Mouse (Mus musculus): ENCODE measurements around the gene Timm50. TPM values are rescaled to one million over a fixed set of nuclear protein-coding genes. Genes with fewer than 3 reads are reported as not detected.

The Timm50 gene
- 136 and 138 TPM in 2 replicates for polyA plus RNA-seq (2014; fragmentation: Nextera tagmentation; extraction: Ambion mirVana)

- H3K4me2 ChIP-seq (ENCODE audit: low read length), result peak within 1 kb of the TSS; percentile 74
- peaks cover 63% of the 10 kb centered on the region for H3K36me3 ChIP-seq (ENCODE audit: control insufficient read depth, insufficient read depth, low read length)
- WGBS, result under 1% methylated on average over 45 of the region's 45 CpGs
- peak within 1 kb of the TSS; percentile 88 for H3K4me3 ChIP-seq (replicated peaks; ENCODE audit: low read depth, low read length)
- H3K9me3 ChIP-seq (ENCODE audit: control insufficient read depth, low read length), result no peaks in the 10 kb centered on the region
- peaks cover 7% of the 10 kb centered on the region for H3K4me1 ChIP-seq (ENCODE audit: control insufficient read depth, insufficient read depth, low read length)
- H3K27ac ChIP-seq (replicated peaks; ENCODE audit: low read depth, low read length), result peak within 1 kb of the TSS; percentile 78
- H3K9ac ChIP-seq (replicated peaks; ENCODE audit: low read length), result peak within 1 kb of the TSS; percentile 80
- peak; percentile 98 for DNase-seq
- no peaks in the 10 kb centered on the region for H3K27me3 ChIP-seq (ENCODE audit: control insufficient read depth, insufficient read depth, low read length)
- peak; percentile 96 for ATAC-seq (ENCODE audit: low FRiP score, low TSS enrichment)
Observed at GRCm38 (mm10) chr7:28311926-28312543, at the start of gene Timm50. TSS of gene Timm50 (minus strand) at chr7:28312072.

- H3K4me3 ChIP-seq (replicated peaks; ENCODE audit: low read depth, low read length), result no peak overlapping the region
- H3K36me3 ChIP-seq (ENCODE audit: control insufficient read depth, insufficient read depth, low read length), result peaks cover 46% of the 10 kb centered on the region
Observed at GRCm38 (mm10) chr7:28360291-28360690, 48.4 kb upstream of the Timm50 start.

GRCm38 (mm10) chr7:28359854-28360253 is 48.0 kb upstream of the Timm50 start:
- ATAC-seq (ENCODE audit: low FRiP score, low TSS enrichment) (no peak), DNase-seq (no peak)
- peaks cover 9% of the 10 kb centered on the region; the same call in 1 of the 2 replicates for H3K4me1 ChIP-seq (ENCODE audit: control insufficient read depth, insufficient read depth, low read length)
- no peaks in the 10 kb centered on the region for H3K27me3 ChIP-seq (ENCODE audit: control insufficient read depth, insufficient read depth, low read length)
- H3K4me3 ChIP-seq (replicated peaks; ENCODE audit: low read depth, low read length), result no peak overlapping the region
- no peaks in the 10 kb centered on the region for H3K9me3 ChIP-seq (ENCODE audit: control insufficient read depth, low read length)
- peaks cover 45% of the 10 kb centered on the region for H3K36me3 ChIP-seq (ENCODE audit: control insufficient read depth, insufficient read depth, low read length)
- no peak overlapping the region for H3K27ac ChIP-seq (replicated peaks; ENCODE audit: low read depth, low read length)
- WGBS, result 93% methylated on average over 10 of the region's 10 CpGs
- H3K9ac ChIP-seq (replicated peaks; ENCODE audit: low read length), result no peak overlapping the region
- H3K4me2 ChIP-seq (ENCODE audit: low read length), result no peak overlapping the region

More at GRCm38 (mm10) chr7:28360291-28360690, 48.4 kb upstream of the Timm50 start:
- WGBS, result 95% methylated on average over 6 of the region's 6 CpGs
- Histone ChIP-seq H3K27me3 (ENCODE audit: control insufficient read depth, insufficient read depth, low read length) (no peaks in the 10 kb centered on the region), H3K4me2 (ENCODE audit: low read length) (no peak overlapping the region), H3K9ac (replicated peaks; ENCODE audit: low read length) (no peak overlapping the region), H3K4me1 (ENCODE audit: control insufficient read depth, insufficient read depth, low read length) (peaks cover 9% of the 10 kb centered on the region; the same call in 1 of the 2 replicates), H3K27ac (replicated peaks; ENCODE audit: low read depth, low read length) (no peak overlapping the region), H3K9me3 (ENCODE audit: control insufficient read depth, low read length) (no peaks in the 10 kb centered on the region)
- no peak for DNase-seq
- ATAC-seq (ENCODE audit: low FRiP score, low TSS enrichment), result no peak

- peak overlapping the region; percentile 31; the same call in 1 of the 2 replicates for H3K9ac ChIP-seq (replicated peaks; ENCODE audit: low read length)
- peaks cover 9% of the 10 kb centered on the region; the same call in 1 of the 2 replicates for H3K4me1 ChIP-seq (ENCODE audit: control insufficient read depth, insufficient read depth, low read length)
- H3K4me3 ChIP-seq (replicated peaks; ENCODE audit: low read depth, low read length), result no peak overlapping the region
- peak overlapping the region; percentile 32; the same call in 1 of the 2 replicates for H3K27ac ChIP-seq (replicated peaks; ENCODE audit: low read depth, low read length)
- H3K9me3 ChIP-seq (ENCODE audit: control insufficient read depth, low read length), result no peaks in the 10 kb centered on the region
- H3K36me3 ChIP-seq (ENCODE audit: control insufficient read depth, insufficient read depth, low read length), result peaks cover 45% of the 10 kb centered on the region
- H3K4me2 ChIP-seq (ENCODE audit: low read length), result no peak overlapping the region
- H3K27me3 ChIP-seq (ENCODE audit: control insufficient read depth, insufficient read depth, low read length), result no peaks in the 10 kb centered on the region
- WGBS, result 51% methylated on average over 7 of the region's 7 CpGs
- DNase-seq, result no peak
- no peak for ATAC-seq (ENCODE audit: low FRiP score, low TSS enrichment)
Observed at GRCm38 (mm10) chr7:28358431-28358830, 46.6 kb upstream of the Timm50 start.

- Histone ChIP-seq H3K27ac (replicated peaks; ENCODE audit: low read depth, low read length) (peak overlapping the region; percentile 32), H3K9me3 (ENCODE audit: control insufficient read depth, low read length) (no peaks in the 10 kb centered on the region), H3K36me3 (ENCODE audit: control insufficient read depth, insufficient read depth, low read length) (peaks cover 49% of the 10 kb centered on the region), H3K4me1 (ENCODE audit: control insufficient read depth, insufficient read depth, low read length) (peaks cover 9% of the 10 kb centered on the region; the same call in 1 of the 2 replicates), H3K9ac (replicated peaks; ENCODE audit: low read length) (peak overlapping the region; percentile 31; the same call in 1 of the 2 replicates), H3K4me2 (ENCODE audit: low read length) (peak overlapping the region; percentile 12; the same call in 1 of the 2 replicates), H3K27me3 (ENCODE audit: control insufficient read depth, insufficient read depth, low read length) (no peaks in the 10 kb centered on the region), H3K4me3 (replicated peaks; ENCODE audit: low read depth, low read length) (no peak overlapping the region)
- DNase-seq (peak; percentile 46), ATAC-seq (ENCODE audit: low FRiP score, low TSS enrichment) (no peak)
- WGBS, result 2% methylated on average over 5 of the region's 5 CpGs
Observed at GRCm38 (mm10) chr7:28357984-28358383, 46.1 kb upstream of the Timm50 start.

- Histone ChIP-seq H3K4me1 (ENCODE audit: control insufficient read depth, insufficient read depth, low read length) (peaks cover 9% of the 10 kb centered on the region; the same call in 1 of the 2 replicates), H3K27me3 (ENCODE audit: control insufficient read depth, insufficient read depth, low read length) (no peaks in the 10 kb centered on the region), H3K9me3 (ENCODE audit: control insufficient read depth, low read length) (no peaks in the 10 kb centered on the region), H3K4me3 (replicated peaks; ENCODE audit: low read depth, low read length) (no peak overlapping the region), H3K27ac (replicated peaks; ENCODE audit: low read depth, low read length) (no peak overlapping the region; the same call in 1 of the 2 replicates), H3K9ac (replicated peaks; ENCODE audit: low read length) (no peak overlapping the region), H3K4me2 (ENCODE audit: low read length) (no peak overlapping the region), H3K36me3 (ENCODE audit: control insufficient read depth, insufficient read depth, low read length) (peaks cover 45% of the 10 kb centered on the region)
- 2% methylated on average over 5 of the region's 5 CpGs for WGBS
- ATAC-seq (ENCODE audit: low FRiP score, low TSS enrichment) (no peak), DNase-seq (no peak)
Observed at GRCm38 (mm10) chr7:28356981-28357380, 45.1 kb upstream of the Timm50 start.

- Histone ChIP-seq H3K36me3 (ENCODE audit: control insufficient read depth, insufficient read depth, low read length) (peaks cover 33% of the 10 kb centered on the region), H3K9me3 (ENCODE audit: control insufficient read depth, low read length) (no peaks in the 10 kb centered on the region), H3K4me2 (ENCODE audit: low read length) (no peak overlapping the region), H3K4me1 (ENCODE audit: control insufficient read depth, insufficient read depth, low read length) (peaks cover 16% of the 10 kb centered on the region), H3K27me3 (ENCODE audit: control insufficient read depth, insufficient read depth, low read length) (no peaks in the 10 kb centered on the region), H3K9ac (replicated peaks; ENCODE audit: low read length) (no peak overlapping the region), H3K4me3 (replicated peaks; ENCODE audit: low read depth, low read length) (no peak overlapping the region), H3K27ac (replicated peaks; ENCODE audit: low read depth, low read length) (no peak overlapping the region)
- 94% methylated on average over 3 of the region's 3 CpGs for WGBS
- DNase-seq (no peak), ATAC-seq (ENCODE audit: low FRiP score, low TSS enrichment) (no peak)
Observed at GRCm38 (mm10) chr7:28355221-28355620, 43.3 kb upstream of the Timm50 start.

- Histone ChIP-seq H3K27ac (replicated peaks; ENCODE audit: low read depth, low read length) (no peak overlapping the region), H3K4me1 (ENCODE audit: control insufficient read depth, insufficient read depth, low read length) (peaks cover 20% of the 10 kb centered on the region), H3K4me3 (replicated peaks; ENCODE audit: low read depth, low read length) (no peak overlapping the region), H3K9ac (replicated peaks; ENCODE audit: low read length) (no peak overlapping the region), H3K27me3 (ENCODE audit: control insufficient read depth, insufficient read depth, low read length) (no peaks in the 10 kb centered on the region), H3K36me3 (ENCODE audit: control insufficient read depth, insufficient read depth, low read length) (peaks cover 27% of the 10 kb centered on the region), H3K4me2 (ENCODE audit: low read length) (no peak overlapping the region), H3K9me3 (ENCODE audit: control insufficient read depth, low read length) (no peaks in the 10 kb centered on the region)
- no peak for DNase-seq
- 92% methylated on average over 3 of the region's 3 CpGs for WGBS
- no peak for ATAC-seq (ENCODE audit: low FRiP score, low TSS enrichment)
Observed at GRCm38 (mm10) chr7:28354596-28354995, 42.7 kb upstream of the Timm50 start.

- Histone ChIP-seq H3K9me3 (ENCODE audit: control insufficient read depth, low read length) (no peaks in the 10 kb centered on the region), H3K4me3 (replicated peaks; ENCODE audit: low read depth, low read length) (no peak overlapping the region), H3K27me3 (ENCODE audit: control insufficient read depth, insufficient read depth, low read length) (no peaks in the 10 kb centered on the region), H3K4me2 (ENCODE audit: low read length) (no peak overlapping the region), H3K27ac (replicated peaks; ENCODE audit: low read depth, low read length) (no peak overlapping the region), H3K9ac (replicated peaks; ENCODE audit: low read length) (no peak overlapping the region), H3K36me3 (ENCODE audit: control insufficient read depth, insufficient read depth, low read length) (peaks cover 27% of the 10 kb centered on the region), H3K4me1 (ENCODE audit: control insufficient read depth, insufficient read depth, low read length) (peaks cover 20% of the 10 kb centered on the region)
- ATAC-seq (ENCODE audit: low FRiP score, low TSS enrichment) (no peak), DNase-seq (no peak)
- 86% methylated on average over 3 of the region's 3 CpGs for WGBS
Observed at GRCm38 (mm10) chr7:28354113-28354581, 42.3 kb upstream of the Timm50 start.

Data from midbrain, embryonic 14.5 days (tissue).